Mouse (Mus musculus) midbrain, embryonic 11.5 days (tissue): ENCODE data around the gene Stmn3. TPM values are rescaled to one million over a fixed set of nuclear protein-coding genes. Genes with fewer than 3 reads are reported as not detected.
A peak's percentile ranks its signal among the peaks of the same experiment; 100 is the strongest.

Experiments used
- ATAC-seq: fragments of 200-750 bp; cut with Nextera tagmentation; 2 replicates; pipeline ENCODE4 v1.8.0; 2017; ENCODE audit warnings: moderate TSS enrichment, moderate library complexity; ENCODE audit not compliant: low FRiP score
- DNase-seq: peaks from one replicate; pipeline ENCODE4 v3.0.0; 2015; ENCODE audit warnings: low spot score; ENCODE audit errors: missing footprints
- H3K27ac ChIP-seq: fragments of 300-500 bp; sonication (generic); 2 replicates; pipeline ENCODE4 v1.5.1; 2014; ENCODE audit warnings: low read depth, low read length
- H3K27me3 ChIP-seq: fragments of 300-500 bp; sonication (generic); 2 replicates; pipeline ENCODE4 v1.6.1; 2014; ENCODE audit warnings: mild to moderate bottlenecking, low read length, moderate library complexity, mixed read lengths; ENCODE audit not compliant: control insufficient read depth, insufficient read depth
- H3K36me3 ChIP-seq: fragments of 300-500 bp; sonication (generic); 2 replicates; pipeline ENCODE4 v1.6.1; 2014; ENCODE audit warnings: mild to moderate bottlenecking, low read length, moderate library complexity, mixed read lengths; ENCODE audit not compliant: control insufficient read depth, insufficient read depth
- H3K4me1 ChIP-seq: fragments of 300-500 bp; sonication (generic); 2 replicates; pipeline ENCODE4 v1.6.1; 2014; ENCODE audit warnings: low read length; ENCODE audit not compliant: control insufficient read depth, insufficient read depth
- H3K4me2 ChIP-seq: fragments of 300-500 bp; sonication (generic); 2 replicates; pipeline ENCODE4 v1.6.1; 2014; ENCODE audit warnings: mild to moderate bottlenecking, moderate library complexity
- H3K4me3 ChIP-seq: fragments of 300-500 bp; sonication (generic); 2 replicates; pipeline ENCODE4 v1.5.1; 2014; ENCODE audit warnings: low read depth, low read length
- H3K9ac ChIP-seq: fragments of 300-500 bp; sonication (generic); 2 replicates; pipeline ENCODE4 v1.6.1; 2014; ENCODE audit warnings: low read length
- H3K9me3 ChIP-seq: fragments of 300-500 bp; sonication (generic); 2 replicates; pipeline ENCODE4 v1.6.1; 2016; ENCODE audit warnings: low read length; ENCODE audit not compliant: control insufficient read depth
- WGBS: fragments of 180-500 bp; shearing (Covaris S2); extraction: QIAGEN DNeasy Blood & Tissue Kit; methylation state at CpG from one replicate; pipeline ENCODE4 v1.1.7; 2014; 5-methylcytosine and 5-hydroxymethylcytosine counted together
- polyA plus RNA-seq: library from polyadenylated mRNA; unstranded; fragments of >200 nt; fragmentation: Nextera tagmentation; extraction: Ambion mirVana; gene quantifications from 2 replicates; pipeline ENCODE4 v1.2.1, GENCODE M21; 2014

The Stmn3 gene
- 357 and 359 TPM in 2 replicates for polyA plus RNA-seq

DNA sequence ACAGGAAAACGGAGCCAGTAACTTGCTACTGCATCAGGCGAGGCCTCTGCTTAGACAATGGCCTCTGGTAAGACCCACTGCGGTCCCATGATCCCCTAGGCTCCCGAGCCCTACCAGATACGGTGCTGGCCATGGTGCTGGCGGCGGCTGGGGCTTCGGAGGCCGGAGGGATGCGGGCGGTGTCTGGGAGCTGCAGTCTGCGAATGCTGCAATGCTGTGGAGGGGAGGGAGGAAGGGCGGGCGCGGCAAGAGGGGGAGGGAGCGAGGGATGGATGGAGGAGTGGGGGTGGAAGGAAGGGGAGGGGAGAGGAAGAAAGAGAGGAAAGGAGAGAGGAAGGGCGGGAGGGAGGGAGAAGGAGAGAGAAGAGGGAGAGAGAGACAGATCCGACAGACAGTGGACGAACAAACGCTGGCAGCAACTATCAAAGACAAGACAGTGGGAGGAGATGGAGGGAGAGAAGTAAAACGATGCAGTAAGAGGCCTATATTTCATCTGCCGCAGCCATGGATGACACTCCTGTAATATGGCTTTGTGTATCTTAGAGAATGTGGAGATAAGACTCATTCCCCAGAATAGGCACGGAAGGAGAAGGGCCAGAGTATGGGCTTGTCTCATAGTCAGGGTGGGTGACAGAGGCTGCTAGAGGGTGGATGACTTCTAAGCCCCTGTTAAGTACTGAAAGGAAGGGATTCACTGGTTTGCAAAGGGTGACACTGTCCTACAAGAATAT, at the start of gene Stmn3:
Gene Stmn3, minus strand, starts transcription at position 421 of the 731 bp plus-strand sequence.
- Histone ChIP-seq H3K9me3 (no peaks in the 10 kb centered on the region), H3K27me3 (no peaks in the 10 kb centered on the region; the same call in 1 of the 2 replicates), H3K9ac (peak within 1 kb of the TSS; percentile 91), H3K27ac (peak within 1 kb of the TSS; percentile 81), H3K4me3 (peak within 1 kb of the TSS; percentile 65), H3K4me2 (peak within 1 kb of the TSS; percentile 88), H3K4me1 (peaks cover 12% of the 10 kb centered on the region), H3K36me3 (no peaks in the 10 kb centered on the region)
- 3% methylated on average over 22 of the region's 23 CpGs for WGBS
- ATAC-seq, result peak; percentile 90
- peak; percentile 86 for DNase-seq

DNA sequence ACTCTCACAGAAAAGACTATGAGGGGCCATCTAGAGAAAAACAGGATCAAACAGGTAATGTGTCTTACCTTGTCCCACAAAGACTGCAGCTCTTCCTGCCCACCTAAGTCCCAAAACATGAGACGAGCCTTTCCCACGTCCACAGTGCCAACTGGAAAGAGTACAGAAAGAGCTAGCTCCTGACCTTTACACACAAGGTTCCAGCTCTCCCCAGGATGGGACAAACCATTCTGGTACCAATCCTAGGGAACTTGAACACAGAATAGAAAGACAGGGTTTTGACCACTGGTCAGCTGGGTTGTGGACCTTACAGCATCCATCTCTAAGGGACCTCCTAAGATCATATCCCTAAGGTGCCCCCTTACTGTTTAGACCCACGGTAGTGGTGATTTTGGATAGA, 49.6 kb upstream of the Stmn3 start:
- WGBS, result 83% methylated on average over 3 of the region's 3 CpGs
- H3K4me1 ChIP-seq, result peaks cover 21% of the 10 kb centered on the region
- no peak overlapping the region for H3K27ac ChIP-seq
- peaks cover 10% of the 10 kb centered on the region for H3K36me3 ChIP-seq
- no peaks in the 10 kb centered on the region for H3K27me3 ChIP-seq
- peak overlapping the region; percentile 94 for H3K4me2 ChIP-seq
- no peaks in the 10 kb centered on the region for H3K9me3 ChIP-seq
- peak overlapping the region; percentile 88 for H3K4me3 ChIP-seq
- DNase-seq (peak; percentile 56), ATAC-seq (no peak)
- peak overlapping the region; percentile 90 for H3K9ac ChIP-seq

GRCm38 (mm10) chr2:181356780-181357179, 42.5 kb upstream of the Stmn3 start:
- peak; percentile 77 for DNase-seq
- no peak overlapping the region for H3K27ac ChIP-seq
- H3K4me1 ChIP-seq, result no peaks in the 10 kb centered on the region
- ATAC-seq, result no peak
- H3K36me3 ChIP-seq, result peaks cover 20% of the 10 kb centered on the region
- no peak overlapping the region for H3K9ac ChIP-seq
- H3K4me2 ChIP-seq, result no peak overlapping the region
- H3K27me3 ChIP-seq, result no peaks in the 10 kb centered on the region
- WGBS, result 81% methylated on average over 3 of the region's 3 CpGs
- H3K4me3 ChIP-seq, result no peak overlapping the region
- H3K9me3 ChIP-seq, result no peaks in the 10 kb centered on the region

GRCm38 (mm10) chr2:181342766-181343165, 28.5 kb upstream of the Stmn3 start:
- ATAC-seq, result no peak
- Histone ChIP-seq H3K27ac (no peak overlapping the region), H3K4me2 (no peak overlapping the region), H3K36me3 (peaks cover 31% of the 10 kb centered on the region), H3K4me1 (no peaks in the 10 kb centered on the region), H3K4me3 (no peak overlapping the region), H3K9me3 (no peaks in the 10 kb centered on the region), H3K9ac (no peak overlapping the region), H3K27me3 (no peaks in the 10 kb centered on the region)
- no peak for DNase-seq
- 94% methylated on average over 6 of the region's 6 CpGs for WGBS

GRCm38 (mm10) chr2:181340426-181340825, 26.1 kb upstream of the Stmn3 start:
- Histone ChIP-seq H3K4me3 (no peak overlapping the region), H3K9ac (no peak overlapping the region), H3K36me3 (peaks cover 30% of the 10 kb centered on the region), H3K4me2 (no peak overlapping the region), H3K4me1 (no peaks in the 10 kb centered on the region), H3K27me3 (no peaks in the 10 kb centered on the region), H3K9me3 (no peaks in the 10 kb centered on the region), H3K27ac (no peak overlapping the region)
- ATAC-seq, result no peak
- 84% methylated on average over 4 of the region's 4 CpGs for WGBS
- DNase-seq, result no peak

DNA sequence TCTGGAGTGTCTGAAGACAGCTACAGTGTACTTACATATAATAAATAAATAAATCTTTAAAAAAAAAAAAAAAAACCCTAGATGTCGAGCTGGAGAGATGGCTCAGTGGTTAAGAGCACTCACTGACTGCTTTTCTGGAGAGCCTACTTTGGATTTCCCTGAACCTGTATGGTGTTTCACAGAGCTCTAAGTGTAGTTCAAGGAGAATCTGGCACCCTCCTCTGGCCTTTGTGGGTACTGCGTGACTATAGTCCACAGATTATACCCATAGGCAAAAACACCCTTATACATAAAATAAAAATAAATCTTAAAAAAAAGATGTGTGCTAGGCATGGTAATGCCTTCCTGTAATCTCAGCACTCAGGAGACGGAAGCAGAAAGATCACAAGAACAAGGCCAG, 19.7 kb upstream of the Stmn3 start:
- Histone ChIP-seq H3K27ac (no peak overlapping the region), H3K4me3 (no peak overlapping the region), H3K27me3 (no peaks in the 10 kb centered on the region), H3K9me3 (no peaks in the 10 kb centered on the region), H3K4me2 (no peak overlapping the region), H3K36me3 (peaks cover 14% of the 10 kb centered on the region; the same call in 1 of the 2 replicates), H3K9ac (no peak overlapping the region), H3K4me1 (no peaks in the 10 kb centered on the region)
- WGBS, result 57% methylated on average over 3 of the region's 3 CpGs
- peak; percentile 54 for ATAC-seq
- DNase-seq, result peak; percentile 95

- ATAC-seq (no peak), DNase-seq (no peak)
- H3K36me3 ChIP-seq, result peaks cover 11% of the 10 kb centered on the region; the same call in 1 of the 2 replicates
- no peaks in the 10 kb centered on the region for H3K4me1 ChIP-seq
- H3K9ac ChIP-seq, result no peak overlapping the region
- no peak overlapping the region for H3K27ac ChIP-seq
- H3K4me2 ChIP-seq, result no peak overlapping the region
- H3K4me3 ChIP-seq, result no peak overlapping the region
- H3K9me3 ChIP-seq, result no peaks in the 10 kb centered on the region
- H3K27me3 ChIP-seq, result no peaks in the 10 kb centered on the region
Measured at GRCm38 (mm10) chr2:181332542-181332941, 18.2 kb upstream of the Stmn3 start.

- Histone ChIP-seq H3K4me2 (no peak overlapping the region), H3K36me3 (peaks cover 18% of the 10 kb centered on the region; the same call in 1 of the 2 replicates)
- WGBS, result 90% methylated on average over 2 of the region's 2 CpGs
Measured at GRCm38 (mm10) chr2:181326098-181326497, 11.8 kb upstream of the Stmn3 start.

DNA sequence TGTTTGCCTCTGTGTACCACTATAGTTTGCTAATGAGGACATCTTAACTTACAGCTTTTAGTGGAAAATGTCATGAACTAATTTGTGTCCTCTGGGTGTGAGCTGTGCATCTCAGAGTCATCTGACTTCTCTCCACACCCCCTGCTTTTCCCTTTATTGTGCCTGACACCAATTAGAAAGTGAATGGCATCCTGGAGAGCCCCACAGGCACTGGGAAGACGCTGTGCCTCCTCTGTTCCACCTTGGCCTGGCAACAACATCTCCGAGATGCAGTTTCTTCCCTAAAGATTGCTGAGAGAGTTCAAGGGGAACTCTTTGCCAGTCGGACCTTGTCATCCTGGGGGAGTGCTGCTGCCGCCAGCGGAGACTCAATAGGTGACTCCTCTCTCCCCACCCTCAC, 7.8 kb upstream of the Stmn3 start:
- no peak overlapping the region for H3K4me3 ChIP-seq
- H3K9ac ChIP-seq, result no peak overlapping the region
- no peaks in the 10 kb centered on the region for H3K9me3 ChIP-seq
- no peak overlapping the region for H3K27ac ChIP-seq
- 75% methylated on average over 5 of the region's 5 CpGs for WGBS
- DNase-seq, result no peak
- H3K4me2 ChIP-seq, result no peak overlapping the region
- no peaks in the 10 kb centered on the region for H3K27me3 ChIP-seq
- H3K36me3 ChIP-seq, result peaks cover 13% of the 10 kb centered on the region; the same call in 1 of the 2 replicates
- no peak for ATAC-seq
- H3K4me1 ChIP-seq, result peaks cover 9% of the 10 kb centered on the region; the same call in 1 of the 2 replicates

More at GRCm38 (mm10) chr2:181326098-181326497, 11.8 kb upstream of the Stmn3 start:
- no peak overlapping the region for H3K9ac ChIP-seq
- H3K4me1 ChIP-seq, result no peaks in the 10 kb centered on the region
- no peaks in the 10 kb centered on the region for H3K27me3 ChIP-seq
- H3K27ac ChIP-seq, result no peak overlapping the region
- no peak for ATAC-seq
- no peak overlapping the region for H3K4me3 ChIP-seq
- DNase-seq, result no peak
- H3K9me3 ChIP-seq, result no peaks in the 10 kb centered on the region
